Mouse (Mus musculus) hindbrain, embryonic 11.5 days (tissue): Measurements from ENCODE around the gene 1110017D15Rik. TPM values are rescaled to one million over a fixed set of nuclear protein-coding genes. Genes with fewer than 3 reads are reported as not detected.
A peak's percentile ranks its signal among the peaks of the same experiment; 100 is the strongest.

Source experiments
- ATAC-seq: fragments of 200-750 bp; cut with Nextera tagmentation; 2 replicates; pipeline ENCODE4 v1.8.0; 2017; ENCODE audit warnings: mild to moderate bottlenecking, moderate TSS enrichment, moderate library complexity; ENCODE audit not compliant: low FRiP score
- DNase-seq: peaks from one replicate; pipeline ENCODE4 v3.0.0-alpha.2; 2015; ENCODE audit warnings: low spot score
- H3K27ac ChIP-seq: fragments of 300-500 bp; sonication (generic); 2 replicates; pipeline ENCODE4 v1.5.1; 2014; ENCODE audit warnings: mild to moderate bottlenecking, low read depth, low read length
- H3K27me3 ChIP-seq: fragments of 300-500 bp; sonication (generic); 2 replicates; pipeline ENCODE4 v1.6.1; 2014; ENCODE audit warnings: mild to moderate bottlenecking, low read length, moderate library complexity, mixed read lengths; ENCODE audit not compliant: control insufficient read depth, insufficient read depth
- H3K36me3 ChIP-seq: fragments of 300-500 bp; sonication (generic); 2 replicates; pipeline ENCODE4 v1.6.1; 2014; ENCODE audit warnings: mild to moderate bottlenecking, low read length, moderate library complexity, mixed read lengths; ENCODE audit not compliant: control insufficient read depth, insufficient read depth
- H3K4me1 ChIP-seq: fragments of 300-500 bp; sonication (generic); replicated peaks from 2 replicates; pipeline ENCODE4 v1.6.1; 2014; ENCODE audit warnings: low read length, mixed read lengths; ENCODE audit not compliant: control insufficient read depth, insufficient read depth
- H3K4me2 ChIP-seq: fragments of 300-500 bp; sonication (generic); replicated peaks from 2 replicates; pipeline ENCODE4 v1.6.1; 2014; ENCODE audit warnings: mild to moderate bottlenecking, low read depth, low read length
- H3K4me3 ChIP-seq: fragments of 300-500 bp; sonication (generic); 2 replicates; pipeline ENCODE4 v1.5.1; 2014; ENCODE audit warnings: low read depth, low read length
- H3K9ac ChIP-seq: fragments of 300-500 bp; sonication (generic); 2 replicates; pipeline ENCODE4 v1.6.1; 2014; ENCODE audit warnings: low read depth, low read length
- H3K9me3 ChIP-seq: fragments of 300-500 bp; sonication (generic); 2 replicates; pipeline ENCODE4 v1.6.1; 2016; ENCODE audit warnings: low read length; ENCODE audit not compliant: control insufficient read depth
- WGBS: fragments of 180-500 bp; shearing (Covaris S2); extraction: QIAGEN DNeasy Blood & Tissue Kit; methylation state at CpG from one replicate; pipeline ENCODE4 v1.1.7; 2014; 5-methylcytosine and 5-hydroxymethylcytosine counted together
- polyA plus RNA-seq: library from polyadenylated mRNA; unstranded; fragments of >200 nt; fragmentation: Nextera tagmentation; extraction: Ambion mirVana; gene quantifications from 2 replicates; pipeline ENCODE4 v1.2.1, GENCODE M21; 2014

The 1110017D15Rik gene
- polyA plus RNA-seq, 1 experiment from 2014 or later = 14.3 TPM

DNA sequence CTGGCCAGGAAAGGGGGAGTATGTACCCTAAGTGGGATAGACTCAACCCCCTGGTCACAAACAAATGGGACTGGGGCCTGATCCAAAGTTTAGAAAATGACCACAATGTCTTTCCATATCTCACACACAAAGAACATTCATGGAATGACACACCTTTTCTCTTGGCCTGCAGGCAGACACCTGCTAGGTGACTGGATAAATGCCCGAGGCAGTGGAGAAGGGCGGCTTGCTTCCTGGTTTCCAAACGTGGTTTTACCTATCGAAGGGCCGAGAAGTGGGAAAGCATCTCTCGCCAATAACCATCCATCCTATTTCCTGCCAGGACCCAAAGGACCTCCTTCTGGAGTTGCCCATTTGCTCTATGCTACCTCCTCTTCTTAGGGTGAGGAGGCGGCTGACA lies 24.2 kb downstream of the 1110017D15Rik start:
- H3K27me3 ChIP-seq = peaks cover 15% of the 10 kb centered on the region
- no peaks in the 10 kb centered on the region for H3K9me3 ChIP-seq
- no peak for ATAC-seq
- no peak overlapping the region for H3K9ac ChIP-seq
- no peaks in the 10 kb centered on the region for H3K36me3 ChIP-seq
- H3K4me2 ChIP-seq = no peak overlapping the region
- no peak overlapping the region for H3K4me3 ChIP-seq
- DNase-seq = no peak
- H3K4me1 ChIP-seq = peaks cover 2% of the 10 kb centered on the region
- H3K27ac ChIP-seq = no peak overlapping the region
- WGBS = 86% methylated on average over 7 of the region's 7 CpGs

- ATAC-seq = no peak
- H3K9ac ChIP-seq = no peak overlapping the region
- WGBS = 69% methylated on average over 6 of the region's 6 CpGs
- no peak overlapping the region for H3K4me2 ChIP-seq
- no peaks in the 10 kb centered on the region for H3K36me3 ChIP-seq
- H3K4me1 ChIP-seq = no peaks in the 10 kb centered on the region
- H3K27ac ChIP-seq = no peak overlapping the region
- no peaks in the 10 kb centered on the region for H3K27me3 ChIP-seq
- DNase-seq = no peak
- H3K9me3 ChIP-seq = no peaks in the 10 kb centered on the region
- no peak overlapping the region for H3K4me3 ChIP-seq
Observed at GRCm38 (mm10) chr4:41481601-41482017, 35.5 kb downstream of the 1110017D15Rik start.

DNA sequence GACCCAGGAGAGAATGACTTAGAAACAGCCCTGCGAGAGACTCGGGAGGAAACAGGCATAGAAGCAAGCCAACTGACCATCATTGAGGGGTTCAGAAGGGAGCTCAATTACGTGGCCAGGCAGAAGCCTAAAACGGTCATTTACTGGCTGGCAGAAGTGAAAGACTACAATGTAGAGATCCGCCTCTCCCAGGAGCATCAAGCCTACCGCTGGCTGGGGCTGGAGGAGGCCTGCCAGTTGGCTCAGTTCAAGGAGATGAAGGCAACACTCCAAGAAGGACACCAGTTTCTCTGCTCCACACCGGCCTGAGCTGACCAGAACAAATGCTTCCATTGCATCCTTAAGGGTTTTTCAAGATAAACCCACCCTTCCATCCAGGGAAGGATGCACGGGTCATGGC lies 36.9 kb downstream of the 1110017D15Rik start:
- Histone ChIP-seq H3K9ac (no peak overlapping the region), H3K27me3 (no peaks in the 10 kb centered on the region), H3K4me2 (no peak overlapping the region), H3K4me1 (no peaks in the 10 kb centered on the region), H3K9me3 (no peaks in the 10 kb centered on the region), H3K36me3 (no peaks in the 10 kb centered on the region), H3K4me3 (no peak overlapping the region), H3K27ac (no peak overlapping the region)
- ATAC-seq = no peak
- WGBS = 87% methylated on average over 8 of the region's 8 CpGs
- DNase-seq = no peak

GRCm38 (mm10) chr4:41479456-41479804 lies 37.7 kb downstream of the 1110017D15Rik start:
- Histone ChIP-seq H3K27me3 (no peaks in the 10 kb centered on the region), H3K4me1 (no peaks in the 10 kb centered on the region), H3K9ac (no peak overlapping the region), H3K4me3 (no peak overlapping the region), H3K36me3 (no peaks in the 10 kb centered on the region), H3K4me2 (no peak overlapping the region), H3K9me3 (no peaks in the 10 kb centered on the region), H3K27ac (no peak overlapping the region)
- ATAC-seq (no peak), DNase-seq (no peak)
- 81% methylated on average over 1 of the region's 1 CpGs for WGBS

DNA sequence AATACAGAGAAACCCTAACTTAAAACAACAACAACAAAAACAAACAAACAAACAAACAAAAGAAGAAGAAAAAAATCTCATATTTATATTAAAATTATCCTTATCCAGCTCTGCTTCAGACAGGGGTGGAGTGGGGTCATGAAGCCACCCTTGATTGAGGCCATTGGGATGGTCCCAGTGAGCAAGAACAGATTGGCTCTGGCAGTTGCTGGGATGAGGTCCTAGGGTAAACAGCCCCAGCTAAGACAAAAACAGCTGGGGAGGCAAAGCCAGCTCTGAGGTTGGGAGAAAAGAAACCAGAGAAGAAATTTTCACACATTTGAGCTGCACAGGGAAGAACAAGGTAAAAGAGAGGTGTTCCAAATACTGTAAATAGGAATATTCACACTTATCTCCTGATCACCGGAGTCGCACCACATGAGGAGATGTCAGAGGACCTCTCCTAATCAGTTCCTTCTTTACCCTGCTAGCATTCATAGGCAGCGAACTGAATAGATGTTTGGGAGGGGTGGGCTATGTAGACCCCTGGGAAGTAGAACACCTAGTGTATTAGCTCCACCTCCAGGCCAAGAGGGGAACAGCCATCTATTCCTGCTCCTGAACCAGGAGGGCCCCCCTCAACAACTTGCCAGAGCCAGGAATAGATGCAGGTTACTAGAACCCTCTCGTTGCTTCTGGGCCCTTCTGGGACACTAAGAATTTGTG lies 38.2 kb downstream of the 1110017D15Rik start:
- Histone ChIP-seq H3K4me3 (no peak overlapping the region), H3K4me1 (no peaks in the 10 kb centered on the region), H3K27me3 (no peaks in the 10 kb centered on the region), H3K36me3 (no peaks in the 10 kb centered on the region), H3K4me2 (no peak overlapping the region), H3K9me3 (no peaks in the 10 kb centered on the region), H3K27ac (no peak overlapping the region), H3K9ac (no peak overlapping the region)
- DNase-seq (no peak), ATAC-seq (no peak)
- 67% methylated on average over 4 of the region's 4 CpGs for WGBS

DNA sequence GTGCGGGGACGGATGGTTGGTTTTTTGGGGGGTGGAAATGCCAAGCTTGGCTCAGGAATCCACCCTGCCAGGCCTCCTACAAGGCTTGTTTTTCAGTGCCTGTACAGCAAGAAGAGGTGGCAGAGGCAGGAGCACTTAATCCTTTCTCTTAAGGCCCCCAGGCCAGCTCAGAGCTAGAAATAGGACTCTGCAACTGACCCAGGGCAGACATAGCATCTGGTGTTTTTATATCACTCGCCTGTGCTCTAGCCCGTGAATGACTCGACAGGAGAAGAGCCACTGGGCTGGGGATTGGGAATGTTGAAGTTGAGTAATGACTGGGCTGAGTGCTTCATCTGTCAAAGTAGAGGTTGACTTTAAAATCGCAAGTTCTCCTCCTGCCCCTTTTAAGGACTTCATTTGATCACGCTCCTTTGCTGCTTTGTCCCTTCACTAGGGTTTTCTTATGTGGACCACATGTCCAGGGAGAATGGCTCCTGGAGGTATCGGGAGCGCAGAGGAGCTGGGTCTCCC lies 39.4 kb downstream of the 1110017D15Rik start:
- DNase-seq (no peak), ATAC-seq (no peak)
- H3K27ac ChIP-seq = no peak overlapping the region
- H3K9ac ChIP-seq = no peak overlapping the region
- no peaks in the 10 kb centered on the region for H3K36me3 ChIP-seq
- H3K4me2 ChIP-seq = no peak overlapping the region
- no peaks in the 10 kb centered on the region for H3K9me3 ChIP-seq
- H3K4me3 ChIP-seq = no peak overlapping the region
- WGBS = 91% methylated on average over 9 of the region's 9 CpGs
- no peaks in the 10 kb centered on the region for H3K4me1 ChIP-seq
- no peaks in the 10 kb centered on the region for H3K27me3 ChIP-seq

DNA sequence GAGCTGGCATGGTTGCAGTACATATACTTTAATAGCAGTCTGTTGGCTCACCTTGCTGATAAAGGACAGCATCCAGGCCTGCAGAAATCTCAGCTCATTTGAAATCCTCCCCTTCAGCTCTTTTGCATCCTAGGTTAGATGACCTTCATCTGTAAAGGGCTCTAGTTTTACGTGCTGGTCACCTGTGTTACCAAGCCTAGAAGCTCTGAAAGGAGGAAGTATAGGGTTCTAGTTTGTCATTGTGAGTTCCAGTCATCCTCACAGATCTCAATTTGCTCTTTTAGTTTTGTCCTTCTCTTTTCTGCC lies 45.8 kb downstream of the 1110017D15Rik start:
- Histone ChIP-seq H3K27ac (peak overlapping the region; percentile 65), H3K9me3 (no peaks in the 10 kb centered on the region), H3K27me3 (no peaks in the 10 kb centered on the region), H3K4me3 (no peak overlapping the region), H3K4me2 (no peak overlapping the region), H3K9ac (no peak overlapping the region), H3K36me3 (no peaks in the 10 kb centered on the region), H3K4me1 (no peaks in the 10 kb centered on the region)
- DNase-seq (no peak), ATAC-seq (no peak)
- 86% methylated on average over 1 of the region's 1 CpGs for WGBS

DNA sequence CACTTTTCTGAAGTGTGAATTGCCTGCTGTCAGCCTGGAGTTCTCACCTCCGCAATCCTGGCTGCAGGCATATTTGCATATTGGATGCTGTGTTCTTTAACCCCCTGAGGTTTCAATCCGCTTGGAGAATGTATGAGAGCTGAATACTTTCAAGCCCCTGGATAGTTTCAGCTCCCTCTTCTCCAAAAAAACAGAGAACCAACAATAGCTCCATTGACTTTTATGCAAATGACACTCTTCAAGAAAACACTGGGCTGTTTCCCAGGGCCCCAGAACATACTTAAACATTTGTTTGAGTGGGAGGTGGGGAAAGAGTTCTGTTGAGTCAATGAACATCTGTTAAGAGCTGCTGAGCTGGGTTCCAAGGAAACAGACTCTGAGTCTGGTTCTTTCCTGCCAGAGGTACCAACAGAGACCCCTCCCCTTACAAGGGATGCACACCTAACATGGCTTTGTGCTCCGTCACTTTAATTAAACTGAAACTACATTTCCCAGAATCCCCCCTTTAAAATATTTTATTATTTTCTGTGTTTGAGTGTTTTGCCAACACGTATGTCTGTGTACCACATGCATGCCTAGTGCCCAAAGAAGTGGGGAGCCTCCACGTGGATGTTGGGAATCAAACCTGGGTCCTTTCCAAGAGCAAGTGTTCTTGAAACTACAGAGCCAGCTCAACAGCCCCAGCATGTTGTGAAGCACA lies 46.3 kb downstream of the 1110017D15Rik start:
- Histone ChIP-seq H3K9me3 (no peaks in the 10 kb centered on the region), H3K27ac (peak overlapping the region; percentile 65), H3K27me3 (no peaks in the 10 kb centered on the region), H3K4me1 (no peaks in the 10 kb centered on the region), H3K36me3 (no peaks in the 10 kb centered on the region), H3K4me3 (no peak overlapping the region), H3K9ac (no peak overlapping the region), H3K4me2 (no peak overlapping the region)
- ATAC-seq = peak; percentile 75
- peak; percentile 59 for DNase-seq
- 31% methylated on average over 5 of the region's 5 CpGs for WGBS
